ENCODE assay signal across 8 mouse cellular contexts in the genomic region with DNA sequence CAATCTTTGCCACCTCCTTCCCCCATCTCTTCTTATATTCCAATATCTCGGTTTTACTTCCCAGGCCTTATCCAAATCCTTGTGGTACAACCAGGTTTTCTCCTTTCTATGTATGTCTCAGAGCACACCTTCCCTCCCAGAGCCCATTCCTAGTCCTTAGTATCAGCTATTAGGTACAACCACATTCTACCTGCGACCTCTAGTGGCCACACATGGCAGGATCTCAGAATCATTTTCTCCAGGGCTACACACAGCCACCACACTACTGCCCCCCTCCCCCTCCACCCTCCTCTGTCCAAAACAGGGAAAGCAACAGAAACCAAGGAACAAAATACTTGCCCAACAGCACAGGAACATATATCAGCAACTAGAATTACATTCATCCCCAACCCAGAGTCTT.
A peak's percentile ranks its signal among the peaks of the same experiment; 100 is the strongest.
DNase-seq lines count a peak whose midpoint lies in the region; ATAC-seq and TF ChIP-seq lines count a peak whose summit lies in the region.

No protein-coding gene starts in this region.

- WGBS in embryonic facial prominence, embryonic 14.5 days = 17% methylated on average over 2 of the region's 2 CpGs
- WGBS in kidney, embryonic 14.5 days = 18% methylated on average over 2 of the region's 2 CpGs
- WGBS in small intestine, adult 2 months = 11% methylated on average over 2 of the region's 2 CpGs

- DNase-seq in ovary, postnatal 14 days (ENCODE audit: low spot score) = peak; percentile 13
- DNase-seq in ovary, postnatal 10 days (ENCODE audit: low spot score) = no peak
- peak; percentile 79 for DNase-seq in ZHBTc4 (ENCODE audit: low read depth, low spot score)
- DNase-seq in embryonic facial prominence, embryonic 14.5 days (ENCODE audit: low spot score) = peak; percentile 44
- DNase-seq in lung, postnatal 10 days = peak; percentile 9
- no peak for DNase-seq in adipocyte (ENCODE audit: low spot score)

- TF ChIP-seq CTCF in small intestine, adult 2 months (IDR thresholded peaks at IDR 0.05; ENCODE audit: extremely low read depth, insufficient read length, insufficient replicate concordance, low read depth, low read length) = peak; percentile 7; the same call in 1 of the 2 replicates

- no peaks in the 10 kb centered on the region for H3K36me3 ChIP-seq in embryonic facial prominence, embryonic 14.5 days (ENCODE audit: control insufficient read depth, insufficient read depth, low read length)
- H3K36me3 ChIP-seq in kidney, embryonic 14.5 days (ENCODE audit: control insufficient read depth, insufficient read depth, low read length) = no peaks in the 10 kb centered on the region
- H3K36me3 ChIP-seq in small intestine, adult 2 months (ENCODE audit: control insufficient read depth, insufficient read depth, low read length) = no peaks in the 10 kb centered on the region

- H3K9ac ChIP-seq in embryonic facial prominence, embryonic 14.5 days (ENCODE audit: low read depth, low read length) = no peak overlapping the region
- H3K9ac ChIP-seq in kidney, embryonic 14.5 days (ENCODE audit: low read depth, low read length) = no peak overlapping the region

- no peaks in the 10 kb centered on the region for H3K27me3 ChIP-seq in embryonic facial prominence, embryonic 14.5 days (replicated peaks; ENCODE audit: control insufficient read depth, insufficient read depth, low read length)
- no peaks in the 10 kb centered on the region for H3K27me3 ChIP-seq in kidney, embryonic 14.5 days (ENCODE audit: control insufficient read depth, insufficient read depth, low read length)
- no peaks in the 10 kb centered on the region for H3K27me3 ChIP-seq in small intestine, adult 2 months (ENCODE audit: control insufficient read depth, insufficient read depth, low read length)

- H3K4me3 ChIP-seq in embryonic facial prominence, embryonic 14.5 days (ENCODE audit: low read depth, low read length) = no peak overlapping the region
- no peak overlapping the region for H3K4me3 ChIP-seq in kidney, embryonic 14.5 days (ENCODE audit: low read length)
- H3K4me3 ChIP-seq in small intestine, adult 2 months (ENCODE audit: low read depth, low read length) = no peak overlapping the region

- no peak overlapping the region for H3K4me2 ChIP-seq in embryonic facial prominence, embryonic 14.5 days (ENCODE audit: low read depth, low read length)
- no peak overlapping the region for H3K4me2 ChIP-seq in kidney, embryonic 14.5 days (replicated peaks; ENCODE audit: low read depth, low read length)

- no peaks in the 10 kb centered on the region for H3K9me3 ChIP-seq in embryonic facial prominence, embryonic 14.5 days (ENCODE audit: control insufficient read depth, low read length)
- H3K9me3 ChIP-seq in kidney, embryonic 14.5 days (ENCODE audit: control insufficient read depth, low read length) = no peaks in the 10 kb centered on the region

- ATAC-seq in embryonic facial prominence, embryonic 14.5 days (ENCODE audit: low read depth) = peak; percentile 62; the same call in 1 of the 2 replicates
- peak; percentile 83 for ATAC-seq in kidney, embryonic 14.5 days (ENCODE audit: low FRiP score, low TSS enrichment)

- TF ChIP-seq POLR2A in small intestine, adult 2 months (IDR thresholded peaks at IDR 0.05; ENCODE audit: low read depth, low read length) = no peak

- no peak overlapping the region for H3K27ac ChIP-seq in embryonic facial prominence, embryonic 14.5 days (replicated peaks; ENCODE audit: low read depth, low read length)
- no peak overlapping the region for H3K27ac ChIP-seq in kidney, embryonic 14.5 days (ENCODE audit: low read depth, low read length)
- H3K27ac ChIP-seq in small intestine, adult 2 months (ENCODE audit: insufficient read depth, low read depth, low read length) = no peak overlapping the region

- H3K4me1 ChIP-seq in embryonic facial prominence, embryonic 14.5 days (ENCODE audit: control insufficient read depth, insufficient read depth, low read length) = no peaks in the 10 kb centered on the region
- H3K4me1 ChIP-seq in kidney, embryonic 14.5 days (ENCODE audit: control insufficient read depth, insufficient read depth, low read length) = no peaks in the 10 kb centered on the region
- H3K4me1 ChIP-seq in small intestine, adult 2 months (ENCODE audit: control insufficient read depth, insufficient read depth, insufficient read length, low read length) = no peaks in the 10 kb centered on the region

Comparison
In these comparisons a context has a peak if more than half of its experiments do, and no peak if none do; other contexts are left out.
1. DNase-seq: peak in ovary, postnatal 14 days (single experiment), ZHBTc4 (single experiment), embryonic facial prominence, embryonic 14.5 days (single experiment) and lung, postnatal 10 days (single experiment); none in ovary, postnatal 10 days (single experiment) and adipocyte (single experiment).